Mouse (Mus musculus) ovary, postnatal 14 days (tissue): ENCODE measurements around the gene Sema3g.

Source experiments
- DNase-seq: peaks from one replicate; pipeline ENCODE4 v3.0.0; 2022; ENCODE audit warnings: low spot score

The Sema3g gene

DNA sequence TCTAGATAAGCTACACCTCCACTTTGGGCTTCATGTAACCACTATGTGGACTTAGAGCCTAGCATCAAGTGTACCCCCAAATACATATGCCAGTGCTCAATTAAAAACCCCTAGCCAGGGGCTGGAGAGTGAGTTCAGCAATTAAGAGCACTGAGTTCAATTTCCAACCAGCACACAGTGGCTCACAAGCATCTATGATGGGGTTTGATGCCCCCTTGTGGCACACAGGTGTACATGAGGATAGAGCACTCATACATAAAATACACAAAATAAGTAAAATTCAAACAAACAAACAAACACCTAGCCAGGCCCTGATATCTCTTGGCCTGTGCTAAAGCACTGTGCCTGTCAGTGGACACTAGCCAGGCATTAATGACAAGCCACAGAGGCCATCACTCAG, 21.7 kb upstream of the Sema3g start:
- no peak for DNase-seq

DNA sequence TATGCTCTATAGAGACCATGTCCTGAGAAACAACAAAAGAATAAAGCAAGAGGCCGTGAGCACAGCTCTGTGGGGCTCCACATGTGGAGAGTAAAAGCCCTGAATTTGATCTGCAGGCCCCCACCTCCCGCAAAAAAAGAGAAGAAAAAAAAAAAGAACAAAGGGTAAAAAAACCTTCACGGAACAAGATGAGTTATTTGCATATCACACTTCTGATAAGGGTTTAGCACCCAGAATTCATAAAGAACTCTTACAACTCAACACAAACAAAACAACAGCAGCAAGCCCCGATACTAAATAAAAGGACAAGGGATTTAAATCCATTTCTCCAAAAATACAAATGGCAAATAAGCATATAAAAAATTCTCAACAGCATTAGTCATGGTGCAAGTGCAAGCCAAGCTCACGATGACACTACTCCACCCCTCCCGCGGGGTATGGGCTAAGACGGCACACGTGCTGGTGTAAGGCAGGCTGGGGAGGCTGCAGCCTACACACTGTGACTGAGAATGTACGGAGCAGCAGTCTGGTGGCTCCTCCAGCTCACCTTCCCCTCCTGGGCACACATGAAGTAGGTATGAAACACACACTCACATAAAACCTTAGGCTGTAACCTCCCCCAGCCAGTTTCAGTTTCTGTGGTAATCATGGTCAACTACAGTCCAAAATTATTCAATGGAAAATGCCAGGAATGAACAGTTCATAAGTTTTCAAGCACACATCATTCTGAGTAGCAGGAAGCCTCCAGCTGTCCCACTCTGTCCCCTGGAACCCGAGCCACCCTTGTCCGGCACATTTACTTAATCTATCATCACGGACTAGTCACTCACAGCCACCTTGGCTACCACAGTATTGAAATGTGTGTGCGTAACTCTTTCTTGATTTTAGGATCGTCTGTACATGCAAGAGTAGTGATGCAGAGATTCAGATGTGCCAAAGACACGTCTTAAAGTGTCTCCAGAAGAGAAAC, 19.8 kb upstream of the Sema3g start:
- no peak for DNase-seq

DNA sequence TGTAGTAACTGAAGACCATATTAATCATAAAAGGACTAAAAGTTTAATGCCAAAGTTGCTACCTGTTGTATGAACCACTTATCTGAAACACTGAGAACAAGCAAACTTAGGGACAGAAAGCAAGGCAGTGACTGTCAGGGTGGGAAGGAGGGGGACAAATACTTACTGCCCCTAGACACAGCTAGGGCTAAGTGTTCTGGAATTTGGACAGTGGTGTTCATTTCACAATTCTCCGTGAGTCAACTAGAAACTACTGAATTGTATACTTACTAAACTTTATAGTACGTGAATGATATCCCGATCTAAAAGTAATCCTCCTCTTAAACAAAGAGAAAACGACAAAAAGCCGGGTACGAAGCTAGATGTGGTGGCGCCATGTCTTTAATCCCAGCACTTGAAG, 18.1 kb upstream of the Sema3g start:
- no peak for DNase-seq

DNA sequence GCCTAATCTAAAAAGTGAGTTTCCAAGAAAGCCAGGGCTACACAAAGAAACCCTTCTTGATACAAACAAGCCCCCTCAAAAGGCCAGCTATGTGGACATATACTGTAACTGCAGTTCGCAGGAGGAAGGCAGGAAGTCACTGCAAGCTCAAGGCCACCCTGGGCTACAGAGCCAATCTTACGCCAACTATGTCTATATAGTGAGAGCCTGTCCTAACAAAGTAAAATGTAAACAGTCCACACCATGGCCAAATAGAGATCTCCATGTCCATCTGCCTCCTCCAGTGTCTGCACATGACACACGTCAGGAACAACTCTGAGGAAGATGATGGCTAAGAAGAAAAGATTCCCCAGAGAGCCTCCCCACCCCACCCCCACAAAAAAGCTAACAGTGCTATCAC, 17.6 kb upstream of the Sema3g start:
- DNase-seq, result no peak

DNA sequence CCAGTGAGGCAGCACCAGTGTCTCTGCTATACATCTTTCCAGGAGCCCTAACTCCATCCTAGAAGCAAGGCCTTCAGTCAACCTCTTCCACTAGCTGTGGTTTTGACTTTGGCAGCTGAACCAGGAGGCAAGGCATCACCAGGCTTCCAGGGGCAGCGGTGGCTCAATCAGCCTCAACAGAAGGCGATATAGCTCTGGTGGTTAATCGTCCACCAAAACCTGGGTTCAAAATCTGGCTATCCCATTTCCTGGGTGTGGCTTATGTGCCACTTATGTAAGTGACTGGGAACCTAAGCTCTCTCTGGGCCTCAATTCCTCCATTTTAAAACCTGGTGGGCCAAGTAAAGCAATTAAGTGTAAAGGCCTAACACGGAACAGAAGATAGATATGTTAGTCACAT, 12.8 kb upstream of the Sema3g start:
- DNase-seq, result no peak

DNA sequence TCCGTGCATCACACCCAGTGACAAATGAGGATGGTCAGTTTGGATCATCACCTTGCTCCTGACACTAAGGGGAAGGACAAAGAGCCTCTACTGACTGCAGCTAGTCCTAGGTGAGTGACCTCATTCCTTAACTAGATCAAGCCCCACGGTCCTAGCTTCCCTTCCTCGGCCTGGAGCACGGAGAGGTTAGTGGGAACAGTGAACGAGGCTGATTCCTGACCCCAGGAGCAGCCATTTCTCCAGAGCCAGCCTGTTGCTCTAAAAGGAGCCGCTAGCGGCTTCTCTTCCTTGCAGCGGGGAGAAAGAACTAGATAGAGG, 12.5 kb upstream of the Sema3g start:
- DNase-seq, result no peak

DNA sequence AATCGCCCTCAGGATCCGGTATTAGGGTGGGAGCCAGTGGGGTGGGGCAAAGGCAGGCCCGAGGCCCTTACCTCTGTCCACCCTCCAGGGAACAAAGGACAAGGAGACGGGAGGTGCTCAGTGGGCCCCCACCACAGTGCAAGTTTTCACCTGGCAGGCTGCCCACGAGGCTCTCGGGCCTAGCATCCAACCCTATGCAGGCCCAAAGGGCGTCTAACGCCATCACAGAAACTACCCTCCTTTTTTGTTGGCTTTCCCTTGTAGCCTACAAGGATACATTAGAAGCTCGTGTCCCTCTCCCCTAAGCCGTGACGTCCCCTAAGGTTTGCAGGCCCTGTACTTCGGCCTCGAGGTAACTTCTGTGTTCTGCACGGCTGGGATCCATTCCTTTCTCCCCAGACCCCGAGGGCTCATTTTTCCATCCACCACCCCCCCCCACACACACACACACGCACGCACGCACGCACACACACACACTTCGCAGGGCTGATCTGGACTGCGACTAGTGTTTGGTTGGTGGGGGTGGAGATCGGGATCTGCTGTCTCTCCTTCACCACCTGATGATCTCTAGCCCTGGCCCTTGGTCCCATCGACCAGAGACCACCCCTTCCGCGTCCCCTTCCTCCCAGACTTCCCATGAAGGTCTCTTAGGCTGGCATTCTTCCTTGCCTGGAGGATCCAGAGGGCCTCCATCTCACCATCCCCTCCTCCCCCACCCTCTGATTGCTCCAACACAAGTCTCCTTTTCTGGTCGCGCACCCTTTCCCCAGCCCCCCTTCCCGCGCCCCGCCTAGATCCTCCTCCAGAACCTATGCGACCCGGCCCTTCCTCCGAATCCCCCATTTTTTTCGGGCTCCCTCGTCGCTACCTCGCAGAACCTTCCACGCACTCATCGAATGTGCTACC, 11.8 kb upstream of the Sema3g start:
- DNase-seq, result peak; percentile 37

DNA sequence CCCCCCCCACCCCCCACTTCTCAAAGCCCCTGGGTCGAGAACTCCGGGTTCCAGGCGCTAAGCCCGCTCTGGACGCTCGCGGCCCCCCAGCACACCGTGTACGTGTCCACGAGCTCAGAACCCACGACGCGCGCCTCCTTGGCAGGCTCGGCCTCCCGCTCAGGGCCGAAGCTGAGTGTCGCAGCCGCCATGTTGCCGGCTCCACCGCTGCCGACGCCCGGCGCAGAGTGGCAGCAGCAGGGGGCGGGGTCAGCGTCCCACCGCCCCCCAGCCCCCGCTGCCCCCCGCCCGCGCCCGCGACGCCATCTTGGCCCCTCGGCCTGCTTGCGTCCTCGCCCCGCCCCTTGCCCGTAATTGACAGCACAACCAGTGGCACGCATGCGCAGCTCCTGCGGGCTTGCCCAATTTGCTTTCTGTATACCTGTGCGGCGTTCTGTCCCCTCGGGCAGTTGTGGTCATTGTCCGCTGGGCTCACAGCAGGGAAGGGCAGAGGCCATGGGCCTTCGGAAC, 11.1 kb upstream of the Sema3g start:
- DNase-seq, result peak; percentile 92

DNA sequence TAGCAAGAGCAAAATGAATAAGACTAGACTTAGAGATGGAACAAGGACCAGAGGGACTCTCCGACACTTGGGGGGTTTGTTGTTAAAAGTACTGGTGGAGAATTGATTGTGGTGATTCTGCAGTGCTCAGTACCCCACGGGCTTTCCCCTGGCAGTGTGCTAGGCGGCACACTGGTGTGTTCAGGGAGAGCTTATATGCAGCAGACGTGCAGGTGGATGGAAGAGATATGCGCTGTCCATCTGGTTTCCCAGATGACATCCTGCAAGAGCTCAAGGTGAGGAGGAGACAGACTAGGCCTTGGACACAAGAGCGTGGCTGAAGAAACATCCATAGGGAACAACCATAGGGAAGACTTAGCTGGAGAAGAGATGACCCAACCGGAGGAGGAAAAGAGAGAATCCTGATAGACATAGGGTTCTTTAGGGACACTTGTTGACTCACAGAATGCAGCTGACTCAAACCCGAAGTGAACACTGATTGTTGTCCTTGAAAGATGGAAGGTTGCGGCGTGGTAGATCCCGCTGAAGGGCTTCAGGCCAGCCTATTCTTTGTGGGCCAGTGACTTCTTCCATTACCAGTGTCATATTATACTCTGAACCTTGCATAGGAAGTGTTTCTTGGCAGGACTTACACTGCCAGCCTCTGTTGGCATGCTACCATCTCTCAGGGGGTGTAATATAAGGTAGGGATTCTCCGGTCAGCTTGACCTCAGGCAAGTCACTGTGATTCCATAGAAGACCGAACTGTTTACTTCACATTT, 10.4 kb upstream of the Sema3g start:
- no peak for DNase-seq

DNA sequence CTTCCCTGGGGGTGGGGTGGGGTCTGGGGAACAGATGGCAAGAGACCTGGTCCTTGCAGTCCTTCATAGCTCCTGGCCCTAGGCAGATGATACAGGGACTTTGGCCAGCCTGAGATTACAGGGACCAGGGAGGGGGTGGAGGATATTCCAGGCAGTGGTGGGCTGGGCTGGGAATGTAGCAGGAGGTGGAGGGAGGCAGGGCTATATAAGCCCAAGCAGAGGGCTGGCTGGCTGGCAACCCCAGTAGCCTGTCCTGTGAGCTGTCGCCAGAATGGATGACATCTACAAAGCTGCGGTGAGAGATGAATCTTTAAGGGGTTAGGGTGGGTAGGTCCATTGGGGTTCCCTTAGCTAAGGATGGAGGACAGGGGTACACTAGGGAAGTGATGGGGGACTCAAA, 9.6 kb upstream of the Sema3g start, which contains the start of gene Tnnc1:
Tnnc1 (plus strand) TSS at position 229 of the 400 bp plus-strand sequence.
- DNase-seq, result no peak

DNA sequence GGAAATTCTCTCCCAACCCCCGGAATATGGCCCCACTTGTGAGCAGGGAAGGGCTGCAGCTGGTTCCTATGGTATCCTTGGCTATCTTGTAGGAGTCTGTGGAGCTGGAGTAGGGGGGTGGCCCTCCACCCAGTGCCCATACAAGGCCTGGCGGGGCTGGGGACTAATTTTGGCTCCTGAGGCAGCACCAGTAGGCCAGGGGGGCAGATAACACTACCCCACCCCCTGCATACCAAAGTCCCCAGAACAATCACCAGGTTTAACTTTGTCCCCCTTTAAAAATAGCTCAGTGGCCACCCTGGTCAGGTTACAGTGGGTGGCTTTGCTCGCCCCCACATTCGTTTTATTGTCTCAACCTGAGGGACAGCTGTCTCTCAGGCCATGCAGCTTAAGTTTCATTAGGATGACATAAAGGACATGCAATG, 8.5 kb upstream of the Sema3g start:
- DNase-seq, result no peak

DNA sequence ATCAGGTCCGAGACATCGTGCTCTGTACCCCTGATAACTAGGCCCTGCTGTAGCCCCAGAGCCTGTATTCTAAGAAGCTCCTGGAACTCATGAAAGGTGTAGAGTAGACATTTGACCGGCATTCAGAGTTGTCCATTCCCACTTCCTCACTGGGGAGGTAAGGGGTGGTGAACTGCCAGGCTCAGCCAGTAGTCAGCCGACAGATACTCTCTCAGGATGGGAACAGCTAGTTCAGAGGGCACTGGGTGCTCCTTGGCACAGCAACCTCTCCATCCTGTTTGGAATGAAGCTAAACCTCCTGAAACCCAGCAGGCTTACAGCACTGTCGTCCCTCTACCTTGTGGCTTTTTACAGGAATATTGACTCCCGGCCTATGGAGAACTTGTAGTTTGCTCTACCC, 5.8 kb upstream of the Sema3g start:
- no peak for DNase-seq

DNA sequence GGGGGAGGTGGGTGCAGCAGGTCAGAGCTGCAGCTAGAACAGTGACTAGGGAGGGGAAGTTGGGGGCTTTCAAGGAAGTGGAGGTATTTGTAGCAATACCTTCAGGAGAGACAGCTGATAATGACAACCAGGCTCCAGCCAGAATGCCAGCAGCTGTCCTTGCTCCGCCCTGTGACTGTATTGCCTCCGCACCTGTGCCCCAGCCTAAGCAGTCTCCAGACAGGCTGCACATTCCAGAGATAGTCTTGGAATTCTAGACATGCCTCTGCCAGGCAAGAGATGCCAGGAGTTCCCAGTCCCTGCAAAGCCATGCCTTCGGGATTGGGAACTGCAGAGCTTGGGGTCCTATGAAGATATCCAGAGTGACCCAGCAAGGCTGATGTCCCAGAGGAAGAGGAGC, 5.2 kb upstream of the Sema3g start:
- no peak for DNase-seq

DNA sequence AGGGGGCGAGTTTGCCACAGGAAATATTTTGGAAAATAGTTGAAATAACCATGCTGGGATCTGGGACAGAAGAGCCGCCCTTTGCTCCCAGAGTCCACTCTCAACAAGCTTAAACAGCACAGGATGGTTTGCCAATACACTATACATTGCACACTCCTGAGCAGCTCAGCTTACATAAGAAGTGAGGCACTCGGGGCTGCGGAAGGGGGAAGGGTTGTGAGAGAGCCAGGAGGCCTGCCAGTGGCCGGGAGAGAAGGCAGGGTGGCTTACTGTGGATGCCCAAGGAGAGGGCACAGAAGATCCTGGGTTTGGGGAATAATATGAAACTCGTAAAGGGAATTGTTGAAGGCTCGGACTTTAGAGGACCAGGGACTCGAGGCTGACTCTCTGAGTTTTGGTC, 3.8 kb upstream of the Sema3g start:
- DNase-seq, result no peak

DNA sequence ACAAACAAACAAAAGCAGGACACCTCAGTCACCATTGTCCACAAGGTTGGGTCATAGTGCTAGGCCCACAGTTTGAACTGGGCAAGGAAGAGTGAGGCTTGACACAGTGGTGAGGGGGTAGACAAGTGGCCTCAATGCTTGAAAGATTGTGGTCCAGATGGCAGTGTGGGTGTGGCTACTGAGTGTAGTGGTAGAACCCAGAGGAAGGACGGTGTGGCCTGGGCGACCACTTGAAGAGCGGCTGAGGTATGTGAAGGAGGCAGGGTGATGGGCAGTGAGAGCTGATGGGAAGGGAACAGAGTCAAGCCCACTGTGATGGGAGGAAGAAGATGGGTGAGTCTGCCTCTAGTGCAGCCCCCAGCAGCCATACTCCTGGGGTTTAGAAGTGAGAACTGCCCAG, 3.0 kb upstream of the Sema3g start:
- no peak for DNase-seq

DNA sequence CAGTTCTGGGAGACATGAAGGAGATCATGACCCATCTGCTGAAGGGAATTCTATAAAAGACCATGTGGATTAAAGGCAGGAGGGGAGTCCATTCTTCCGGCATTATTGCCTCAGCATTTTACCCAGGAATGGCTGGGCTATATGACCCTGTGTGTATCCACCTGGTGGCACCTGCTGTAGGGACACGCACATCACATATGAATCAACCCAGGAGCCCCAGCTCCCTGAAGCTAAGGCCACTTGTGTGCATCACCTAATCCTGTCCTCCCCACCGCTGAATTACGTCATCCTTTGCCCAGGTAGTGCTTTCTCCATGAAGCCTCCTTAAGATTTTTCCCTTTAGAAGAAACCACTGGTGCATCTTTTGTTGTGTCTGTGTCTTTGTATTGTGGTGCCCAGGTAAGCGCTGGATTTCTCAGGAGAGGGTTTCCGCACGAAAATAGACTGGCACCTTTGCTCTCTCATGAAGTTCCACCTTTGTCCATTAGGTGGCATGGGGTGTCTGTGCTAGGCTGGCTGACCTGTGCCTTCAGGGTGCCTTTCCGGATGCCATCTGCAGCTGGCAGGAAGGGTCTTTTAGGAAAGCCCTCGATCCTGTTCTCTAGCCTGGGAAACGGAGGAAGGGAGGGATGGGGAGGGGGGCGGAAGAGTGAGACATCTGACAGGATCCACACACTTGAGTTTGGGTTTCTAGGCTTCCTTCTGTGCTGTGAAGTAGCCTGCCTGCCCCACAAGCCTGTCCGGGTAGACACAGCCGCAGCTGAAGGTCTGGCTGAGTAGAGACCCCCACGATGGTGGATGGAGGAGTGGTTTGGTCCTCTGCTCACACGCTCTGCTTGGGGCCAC, 2.3 kb upstream of the Sema3g start:
- DNase-seq, result peak; percentile 67

DNA sequence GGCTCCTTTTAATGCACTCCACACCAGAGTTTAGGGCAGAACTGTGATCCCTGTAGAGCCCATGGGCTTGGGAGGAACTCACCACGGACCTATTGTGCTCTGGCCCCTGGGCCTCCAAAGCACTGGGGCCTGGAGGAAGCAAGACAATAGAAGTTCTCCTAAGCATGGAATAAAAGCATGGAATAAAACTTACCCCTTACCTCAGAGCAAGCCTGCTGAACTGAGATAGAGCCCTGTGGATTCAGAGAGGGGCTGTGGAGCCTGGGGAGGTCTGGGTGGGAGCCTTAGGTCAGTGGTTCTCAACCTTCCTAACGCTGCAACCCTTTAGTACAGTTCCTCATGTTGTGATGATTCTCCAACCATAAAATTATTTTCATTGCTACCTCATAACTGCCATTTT, 814 bp upstream of the Sema3g start, which contains the start of gene Nisch:
Nisch (minus strand) TSS at position 101 of the 400 bp plus-strand sequence.
- no peak for DNase-seq

DNA sequence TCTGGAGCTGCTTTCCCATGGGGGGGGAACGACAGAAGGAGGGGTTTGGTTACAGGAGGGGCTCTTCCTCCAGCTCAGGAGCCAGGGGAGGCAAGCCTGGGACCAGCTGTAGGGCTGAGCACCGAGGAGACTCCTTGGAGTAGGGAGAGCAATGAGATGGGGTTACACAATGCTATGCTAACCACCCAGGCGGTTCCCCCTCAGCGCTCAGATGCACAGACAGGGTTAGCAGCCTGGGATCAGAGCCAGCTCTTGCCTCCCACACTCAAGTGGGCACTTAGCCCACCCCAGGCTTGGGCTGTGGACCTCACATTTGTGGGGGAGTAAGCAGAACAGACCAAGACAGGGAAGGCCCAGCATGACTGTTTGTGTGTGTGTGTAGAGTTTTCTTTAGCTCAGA, 9.3 kb downstream of the Sema3g start:
- DNase-seq, result peak; percentile 85

DNA sequence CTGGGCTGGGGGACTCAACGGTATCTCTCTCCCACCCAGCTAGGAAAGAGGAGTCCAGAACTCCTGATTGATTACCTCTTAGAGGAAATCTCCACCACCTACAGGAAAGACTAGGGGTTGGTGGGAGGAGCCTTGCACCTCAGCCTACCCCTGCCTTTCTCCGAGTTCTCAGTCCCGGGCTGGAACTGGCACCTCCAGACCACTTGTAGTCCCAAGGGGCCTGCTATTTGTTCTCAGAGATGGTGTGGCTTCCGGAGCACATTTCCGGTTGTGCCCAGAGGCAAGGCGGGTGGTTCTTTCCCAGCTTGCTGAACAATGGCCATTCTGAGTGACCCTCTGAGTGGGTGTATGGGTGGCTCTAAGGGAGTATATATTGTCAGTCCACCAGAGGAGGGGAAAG, 10.6 kb downstream of the Sema3g start:
- DNase-seq, result no peak

DNA sequence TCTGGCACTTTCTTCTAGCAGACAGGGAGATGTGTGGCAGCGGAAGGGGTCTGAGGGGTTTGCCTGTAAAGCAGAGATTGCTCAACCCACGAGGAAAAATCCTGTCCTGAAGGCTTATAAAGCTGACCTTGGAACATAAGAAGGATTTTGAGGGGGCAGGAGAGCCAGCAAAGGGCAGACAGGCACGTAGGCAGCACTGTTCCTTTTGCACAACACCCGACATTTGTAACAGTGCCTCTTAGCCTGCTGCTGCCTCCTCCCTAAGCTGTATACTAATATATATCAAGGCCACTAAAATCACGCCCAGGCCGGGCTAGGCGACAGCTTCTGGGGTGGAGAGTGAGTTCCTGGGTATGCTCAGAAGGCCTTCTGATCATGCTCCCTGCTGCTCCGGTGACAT, 12.8 kb downstream of the Sema3g start:
- no peak for DNase-seq
